Mouse (Mus musculus) gastrocnemius, adult 2 months (tissue): Measurements from ENCODE around the gene Cant1. TPM values are rescaled to one million over a fixed set of nuclear protein-coding genes. Genes with fewer than 3 reads are reported as not detected.
"Not testable (repeated sequence)": the region's sequence is repeated elsewhere in the genome, so short reads cannot be mapped to it uniquely, and the experiment has no call there.

ENCODE experiments used
- DNase-seq: peaks from one replicate; pipeline ENCODE4 v3.0.0; 2022
- H3K27ac ChIP-seq: fragments of 200-600 bp; 2 replicates; pipeline ENCODE4 v1.8.1; 2022; ENCODE audit warnings: mild to moderate bottlenecking
- H3K4me3 ChIP-seq: fragments of 200-600 bp; 2 replicates; pipeline ENCODE4 v1.8.1; 2022; ENCODE audit warnings: mild to moderate bottlenecking, moderate library complexity
- CTCF ChIP-seq: fragments of 200-600 bp; IDR thresholded peaks from 2 replicates; pipeline ENCODE4 v1.8.1; 2022; ENCODE audit warnings: antibody characterized with exemption, mild to moderate bottlenecking, moderate library complexity
- intact Hi-C: fragments of 180-260 bp; cut with DNase I; formaldehyde crosslinking; loops from one replicate; pipeline ENCODE4 v1.15.1; 2025
- total RNA-seq, 2 experiments: library from RNA; stranded (reverse); gene quantifications; 2 replicates each; pipeline ENCODE4 v1.2.3; 2021

Gene Cant1
- total RNA-seq, 2 experiments from 2014 or later: 10.7 to 11.6 TPM

- intact Hi-C loops: no loop called here
- no peak for DNase-seq
- TF ChIP-seq CTCF: no peak
- Histone ChIP-seq H3K4me3 (peak overlapping the region; percentile 73), H3K27ac (peak overlapping the region; percentile 91)
Observed at GRCm38 (mm10) chr11:118401195-118401594, 17.7 kb downstream of the Cant1 start.

DNA sequence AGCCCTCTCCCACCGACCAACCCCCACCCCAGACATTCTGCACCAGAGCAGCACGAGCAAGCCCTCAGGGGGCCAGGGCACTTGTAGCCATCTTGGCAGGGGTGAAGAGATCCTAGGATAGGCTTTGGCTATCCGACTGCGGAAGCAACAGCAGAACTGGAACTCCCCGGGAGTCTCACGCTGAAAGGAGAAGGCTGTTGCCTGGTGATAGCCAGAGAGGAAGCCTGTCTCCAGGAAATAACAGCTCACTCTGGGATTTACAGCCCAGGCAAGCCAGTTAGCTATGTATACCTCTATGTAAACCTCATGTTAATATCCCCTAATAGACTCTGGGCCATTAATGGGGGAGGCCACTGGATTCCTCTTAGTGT, 18.3 kb downstream of the Cant1 start:
- intact Hi-C loops: no loop called here
- Histone ChIP-seq H3K27ac (peak overlapping the region; percentile 91), H3K4me3 (peak overlapping the region; percentile 73)
- TF ChIP-seq CTCF: no peak
- peak; percentile 24 for DNase-seq

GRCm38 (mm10) chr11:118399891-118400565, 18.9 kb downstream of the Cant1 start:
- intact Hi-C loops: no loop called here
- DNase-seq: peak; percentile 15
- peak overlapping the region; percentile 91 for H3K27ac ChIP-seq
- TF ChIP-seq CTCF: no peak
- peak overlapping the region; percentile 73 for H3K4me3 ChIP-seq

- TF ChIP-seq CTCF: no peak
- H3K27ac ChIP-seq: no peak overlapping the region
- H3K4me3 ChIP-seq: no peak overlapping the region
- intact Hi-C loops: no loop called here
- peak; percentile 15 for DNase-seq
Observed at GRCm38 (mm10) chr11:118397806-118398530, 20.9 kb downstream of the Cant1 start.

- Histone ChIP-seq H3K4me3 (no peak overlapping the region), H3K27ac (no peak overlapping the region)
- intact Hi-C loops: no loop called here
- no peak for DNase-seq
- TF ChIP-seq CTCF: no peak
Observed at GRCm38 (mm10) chr11:118394538-118394937, 24.3 kb downstream of the Cant1 start.

DNA sequence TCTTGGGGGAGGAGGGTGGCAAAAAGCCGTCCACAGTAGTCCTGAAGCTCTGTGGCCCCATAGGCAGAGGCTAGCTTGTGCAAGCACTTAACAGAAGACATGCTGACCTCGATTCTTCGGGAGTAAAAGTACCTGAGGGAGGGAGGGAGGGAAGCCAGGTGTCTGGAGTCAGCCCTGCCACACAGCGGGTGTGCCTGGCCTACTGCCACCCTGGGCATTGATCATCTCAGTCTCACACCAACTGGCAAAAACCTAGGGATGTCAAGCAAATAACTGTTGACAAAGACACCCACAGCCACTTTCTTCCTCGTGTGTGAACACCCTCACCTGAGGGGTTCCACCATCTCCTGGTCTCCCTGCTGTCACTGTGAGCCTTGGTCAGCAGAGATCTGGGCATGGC, 24.9 kb downstream of the Cant1 start:
- intact Hi-C loops: no loop called here
- no peak for TF ChIP-seq CTCF
- no peak overlapping the region for H3K4me3 ChIP-seq
- H3K27ac ChIP-seq: no peak overlapping the region
- DNase-seq: peak; percentile 5

- H3K27ac ChIP-seq, H3K4me3 ChIP-seq, intact Hi-C loops: not testable (repeated sequence)
- peak; percentile 11 for DNase-seq
Observed at GRCm38 (mm10) chr11:118387816-118388215, 31.1 kb downstream of the Cant1 start.

GRCm38 (mm10) chr11:118379251-118380009, 39.5 kb downstream of the Cant1 start:
- Histone ChIP-seq H3K4me3 (peak overlapping the region; percentile 32), H3K27ac (peak overlapping the region; percentile 74)
- DNase-seq: peak; percentile 93
- intact Hi-C loops: loop anchor here (1.0 to 10.0 kb wide), 2 partner anchors 62 to 295 kb away; no protein-coding TSS in a partner anchor
- peak; percentile 98; the same call in 1 of the 2 replicates for TF ChIP-seq CTCF

- intact Hi-C loops: loop anchor here (1.0 to 10.0 kb wide), 2 partner anchors 61 to 294 kb away; no protein-coding TSS in a partner anchor
- Histone ChIP-seq H3K27ac (peak overlapping the region; percentile 74), H3K4me3 (no peak overlapping the region)
- TF ChIP-seq CTCF: no peak
- DNase-seq: peak; percentile 14
Observed at GRCm38 (mm10) chr11:118378656-118379055, 40.2 kb downstream of the Cant1 start.

DNA sequence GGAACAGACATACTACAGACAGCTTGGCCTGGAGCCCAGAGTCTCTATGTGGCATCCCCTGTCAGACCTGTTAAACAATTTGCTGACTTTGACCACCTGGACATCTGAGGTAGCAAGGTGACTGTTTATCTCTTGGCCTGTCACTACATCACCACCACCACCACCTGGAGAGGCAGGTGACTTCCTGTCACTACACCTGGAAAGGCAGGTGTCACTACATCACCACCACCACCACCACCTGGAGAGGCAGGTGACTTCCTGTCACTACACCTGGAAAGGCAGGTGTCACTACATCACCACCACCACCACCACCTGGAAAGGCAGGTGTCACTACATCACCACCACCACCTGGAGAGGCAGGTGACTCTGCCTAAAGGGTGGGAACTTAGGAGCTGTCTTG, 42.6 kb downstream of the Cant1 start:
- H3K27ac ChIP-seq, H3K4me3 ChIP-seq: not testable (repeated sequence)
- peak; percentile 11 for DNase-seq
- intact Hi-C loops: loop anchor here (10.0 kb wide), 1 partner anchor 292 kb away; no protein-coding TSS in a partner anchor

DNA sequence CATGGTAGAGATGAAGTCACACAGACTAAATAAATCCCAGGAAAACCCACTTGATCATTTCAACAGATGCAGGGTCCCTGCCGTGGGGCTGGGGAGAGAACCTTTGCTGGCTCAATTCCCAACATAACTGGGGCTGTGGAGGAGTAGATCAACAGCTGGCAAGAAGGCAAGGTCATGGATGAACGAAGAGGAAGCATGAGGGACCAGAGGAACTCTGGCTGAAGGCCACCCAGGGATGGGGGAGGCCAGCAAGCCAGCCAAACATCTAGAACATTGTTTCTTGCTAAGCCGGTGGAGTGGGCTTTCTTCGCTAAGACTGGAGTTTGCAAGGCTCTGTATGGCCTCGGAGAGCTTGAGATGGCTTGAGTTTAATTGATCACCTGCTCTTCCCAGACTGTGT, 43.0 kb downstream of the Cant1 start:
- intact Hi-C loops: loop anchor here (10.0 kb wide), 1 partner anchor 291 kb away; no protein-coding TSS in a partner anchor
- no peak overlapping the region for H3K27ac ChIP-seq
- TF ChIP-seq CTCF: no peak
- no peak overlapping the region for H3K4me3 ChIP-seq
- peak; percentile 13 for DNase-seq

GRCm38 (mm10) chr11:118375461-118375860, 43.4 kb downstream of the Cant1 start:
- peak; percentile 6 for DNase-seq
- Histone ChIP-seq H3K27ac (no peak overlapping the region), H3K4me3 (no peak overlapping the region)
- intact Hi-C loops: loop anchor here (10.0 kb wide), 1 partner anchor 291 kb away; no protein-coding TSS in a partner anchor
- no peak for TF ChIP-seq CTCF
